Mouse (Mus musculus): ENCODE measurements around the gene Galnt9.

Gene Galnt9

DNA sequence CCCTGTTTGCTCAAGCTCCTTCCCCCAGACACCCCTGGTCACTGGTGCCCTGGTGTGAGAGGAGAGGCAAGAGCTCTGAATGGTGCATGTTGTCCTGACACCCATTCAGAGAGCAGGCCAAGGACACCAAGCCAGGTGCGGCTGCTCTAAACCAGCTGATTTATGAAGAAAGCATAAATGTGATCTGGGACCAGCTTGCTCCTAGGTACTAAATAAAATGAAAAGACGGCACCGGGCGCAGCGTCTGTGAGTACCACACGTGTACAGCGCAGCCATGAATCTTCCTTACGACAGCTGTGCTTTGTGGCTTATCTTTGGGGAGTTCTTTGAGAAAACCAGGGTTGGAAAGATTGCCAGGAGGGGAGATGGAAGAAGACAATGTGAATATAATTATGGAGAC lies 8.2 kb upstream of the Galnt9 start:
- DNase-seq (ENCODE audit: low read depth, low spot score) = no peak

DNA sequence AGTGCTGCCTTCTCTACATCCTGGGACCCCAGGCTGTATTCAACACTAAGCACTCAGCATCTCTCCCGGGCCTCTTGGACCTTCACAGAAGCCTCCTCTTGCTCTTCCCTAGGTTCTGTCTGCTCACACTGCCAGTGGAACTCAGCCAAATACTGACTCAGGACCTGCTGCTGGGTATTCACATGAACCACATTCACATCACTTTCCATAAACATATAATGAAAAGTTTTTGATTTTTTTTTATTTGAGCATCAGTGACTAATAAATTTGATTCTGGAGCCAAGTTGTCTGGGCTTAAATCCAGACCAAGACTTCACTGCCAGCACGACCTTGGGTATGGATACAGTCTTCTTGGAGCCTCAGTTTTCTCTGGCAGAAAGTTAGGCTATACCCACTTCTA lies 3.2 kb upstream of the Galnt9 start:
- DNase-seq (ENCODE audit: low read depth, low spot score) = no peak

- DNase-seq (ENCODE audit: low read depth, low spot score) = no peak
These were observed 2.7 kb upstream of the Galnt9 start for GRCm38 (mm10) chr5:110541456-110541855.

DNA sequence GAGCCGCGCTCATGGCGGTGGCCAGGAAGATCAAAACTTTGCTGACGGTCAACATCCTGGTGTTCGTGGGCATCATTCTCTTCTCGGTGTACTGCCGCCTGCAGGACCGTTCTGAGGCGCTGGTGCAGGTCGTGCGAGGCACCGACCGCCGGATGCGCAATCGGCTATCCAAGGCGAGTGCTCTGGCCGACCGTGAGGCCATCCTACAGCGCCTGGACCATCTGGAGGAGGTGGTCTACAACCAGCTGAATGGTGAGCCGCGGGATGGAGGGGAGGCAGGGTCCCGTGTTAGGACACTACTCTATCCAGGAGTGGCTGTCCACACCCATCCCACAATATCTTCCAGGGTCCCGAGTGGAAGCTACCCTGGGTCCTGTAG lies 525 bp downstream of the Galnt9 start:
- no peak for DNase-seq (ENCODE audit: low read depth, low spot score)

DNA sequence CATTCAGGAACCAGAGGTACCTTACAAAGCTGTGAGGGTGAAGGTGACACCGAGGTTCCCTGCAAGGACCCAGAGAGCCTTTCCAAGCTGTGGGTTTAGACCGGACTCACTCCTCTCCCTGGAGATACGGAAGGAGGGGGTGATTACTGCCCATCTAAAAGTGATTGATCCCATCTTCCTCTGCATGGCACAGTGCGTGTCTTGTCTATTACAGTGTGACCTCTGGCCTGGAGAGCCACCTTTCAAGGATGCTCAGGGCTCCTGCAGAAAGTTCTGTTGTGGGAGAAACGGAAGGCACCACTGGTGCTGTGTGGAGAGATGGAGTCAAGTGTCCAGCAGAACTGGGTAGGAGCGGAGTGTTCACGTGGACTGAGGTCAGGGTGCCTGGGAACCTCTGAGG lies 1.2 kb downstream of the Galnt9 start:
- DNase-seq (ENCODE audit: low read depth, low spot score) = no peak

- DNase-seq (ENCODE audit: low read depth, low spot score) = no peak
These were observed 2.0 kb downstream of the Galnt9 start for GRCm38 (mm10) chr5:110546136-110546535.

- DNase-seq (ENCODE audit: low read depth, low spot score) = no peak
These were observed 2.7 kb downstream of the Galnt9 start for GRCm38 (mm10) chr5:110546726-110547406.

DNA sequence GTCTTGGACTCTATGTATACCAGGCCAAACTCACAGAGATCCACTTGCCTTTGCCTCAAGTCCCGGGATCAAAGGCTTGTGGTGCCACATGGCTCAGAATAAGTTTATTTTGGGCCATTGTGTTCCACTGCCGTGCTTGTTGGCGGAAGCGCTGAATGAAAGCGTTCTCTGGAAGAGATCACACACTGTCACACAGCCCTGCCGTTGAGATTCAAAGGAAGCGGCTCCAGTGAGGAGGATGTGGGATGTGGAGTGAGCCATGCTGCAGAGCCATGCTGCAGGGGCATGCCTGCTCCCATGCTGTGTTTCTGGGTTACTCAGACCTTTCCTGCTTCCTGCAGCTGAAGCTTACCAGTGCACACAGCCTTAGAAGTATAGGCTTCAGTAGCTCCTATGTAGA lies 4.3 kb downstream of the Galnt9 start:
- no peak for DNase-seq (ENCODE audit: low read depth, low spot score)

DNA sequence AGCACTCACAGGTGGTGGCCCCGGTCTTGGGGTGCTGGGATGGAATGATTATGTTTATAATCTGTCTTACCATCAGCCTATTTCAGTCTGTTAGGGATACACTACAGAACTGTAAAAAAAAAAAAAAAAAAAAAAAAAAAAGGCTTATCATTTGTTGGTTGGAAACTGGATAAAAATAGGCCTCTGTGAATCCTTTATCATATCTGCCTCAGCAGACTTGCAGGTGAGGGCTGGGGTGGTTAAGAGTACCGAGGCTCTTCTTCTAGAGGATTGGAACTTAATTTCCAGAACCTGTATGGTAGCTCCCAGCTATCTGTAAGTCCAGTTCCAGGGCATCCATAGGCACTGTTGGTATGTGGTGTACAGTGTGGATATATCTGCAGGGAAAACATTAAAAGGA lies 6.0 kb downstream of the Galnt9 start:
- DNase-seq (ENCODE audit: low read depth, low spot score) = no peak

DNA sequence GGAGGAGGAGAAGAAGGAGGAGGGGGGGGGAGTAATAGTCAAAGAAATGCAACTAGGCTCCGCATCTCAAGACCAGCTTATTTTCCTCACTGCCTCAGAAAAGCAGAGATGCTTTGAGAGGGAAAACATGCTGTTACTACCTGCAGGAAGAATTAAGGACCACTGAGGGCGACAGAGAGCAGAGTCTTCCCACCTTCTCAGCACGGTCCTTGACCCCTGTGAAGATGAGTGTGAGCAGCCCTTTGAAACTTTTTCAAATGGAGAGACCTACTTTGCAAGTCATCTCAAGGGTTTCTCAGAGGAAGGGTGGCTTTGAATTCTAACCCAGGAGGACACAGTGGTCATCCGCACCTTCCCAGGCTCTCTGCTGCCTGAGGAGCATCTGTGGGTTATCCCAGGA lies 6.7 kb downstream of the Galnt9 start:
- peak; percentile 44 for DNase-seq (ENCODE audit: low read depth, low spot score)

- no peak for DNase-seq (ENCODE audit: low read depth, low spot score)
These were observed 7.8 kb downstream of the Galnt9 start for GRCm38 (mm10) chr5:110552005-110552404.

GRCm38 (mm10) chr5:110553315-110553714 lies 9.2 kb downstream of the Galnt9 start:
- no peak for DNase-seq (ENCODE audit: low read depth, low spot score)

DNA sequence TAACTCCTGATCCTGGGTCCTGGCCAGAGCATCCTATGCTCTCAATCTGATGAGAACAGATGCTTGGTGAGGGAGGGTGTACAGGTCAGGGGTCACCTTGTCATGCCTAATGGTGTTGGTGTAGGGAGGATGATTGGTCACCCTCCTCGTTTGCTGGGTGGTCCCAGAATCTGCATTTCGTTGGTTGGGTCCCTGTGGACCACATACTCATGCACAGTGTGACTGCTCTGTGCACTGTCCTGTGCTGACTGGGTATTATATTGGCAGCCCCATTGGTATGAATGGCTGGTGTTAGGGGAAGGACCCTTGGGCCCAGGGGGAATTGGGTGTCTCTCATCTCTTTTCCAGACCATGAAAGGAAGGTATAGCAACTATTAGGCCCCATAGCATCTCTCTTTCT lies 11.0 kb downstream of the Galnt9 start:
- no peak for DNase-seq (ENCODE audit: low read depth, low spot score)

DNA sequence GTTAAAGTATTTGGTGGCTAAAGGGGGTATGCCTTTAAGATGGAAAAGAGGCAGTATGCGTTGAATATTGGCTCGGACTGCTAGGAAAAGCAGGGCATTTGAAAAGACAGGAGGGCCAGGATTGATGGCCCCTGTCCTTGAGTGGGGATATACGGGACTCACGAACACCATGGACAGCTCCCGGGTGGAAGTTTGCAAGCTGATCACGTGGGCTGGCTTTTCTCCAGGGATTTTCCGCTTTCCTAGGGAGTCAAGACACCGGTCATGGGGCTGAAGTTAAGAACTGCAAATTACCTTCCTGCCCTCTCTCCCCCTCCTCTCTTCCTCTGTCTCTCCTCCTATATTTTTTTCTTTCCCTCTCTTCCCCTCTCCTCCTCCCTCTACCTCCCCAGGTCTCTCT lies 14.2 kb downstream of the Galnt9 start:
- peak; percentile 78 for DNase-seq (ENCODE audit: low read depth, low spot score)

DNA sequence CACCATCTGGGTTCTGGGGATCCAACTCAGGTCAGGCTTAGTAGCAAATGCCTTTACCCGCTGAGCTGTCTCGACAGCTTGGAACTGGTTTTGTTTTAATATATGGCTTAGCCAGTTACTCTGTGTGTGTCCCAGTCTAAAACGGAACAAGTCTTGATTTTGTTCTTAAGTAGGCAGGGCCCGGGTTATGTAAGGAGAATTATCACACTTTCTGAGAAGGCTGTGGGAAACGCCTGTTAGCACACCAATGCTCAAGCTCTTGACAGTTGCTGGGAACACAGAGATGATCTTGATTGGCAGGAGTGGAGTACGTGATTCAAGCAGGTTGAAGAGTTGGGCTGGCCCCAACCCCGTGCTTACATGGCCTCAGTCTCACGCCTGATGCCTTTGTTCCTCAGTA lies 15.5 kb downstream of the Galnt9 start:
- no peak for DNase-seq (ENCODE audit: low read depth, low spot score)

GRCm38 (mm10) chr5:110562741-110563326 lies 18.7 kb downstream of the Galnt9 start:
- no peak for DNase-seq (ENCODE audit: low read depth, low spot score)

DNA sequence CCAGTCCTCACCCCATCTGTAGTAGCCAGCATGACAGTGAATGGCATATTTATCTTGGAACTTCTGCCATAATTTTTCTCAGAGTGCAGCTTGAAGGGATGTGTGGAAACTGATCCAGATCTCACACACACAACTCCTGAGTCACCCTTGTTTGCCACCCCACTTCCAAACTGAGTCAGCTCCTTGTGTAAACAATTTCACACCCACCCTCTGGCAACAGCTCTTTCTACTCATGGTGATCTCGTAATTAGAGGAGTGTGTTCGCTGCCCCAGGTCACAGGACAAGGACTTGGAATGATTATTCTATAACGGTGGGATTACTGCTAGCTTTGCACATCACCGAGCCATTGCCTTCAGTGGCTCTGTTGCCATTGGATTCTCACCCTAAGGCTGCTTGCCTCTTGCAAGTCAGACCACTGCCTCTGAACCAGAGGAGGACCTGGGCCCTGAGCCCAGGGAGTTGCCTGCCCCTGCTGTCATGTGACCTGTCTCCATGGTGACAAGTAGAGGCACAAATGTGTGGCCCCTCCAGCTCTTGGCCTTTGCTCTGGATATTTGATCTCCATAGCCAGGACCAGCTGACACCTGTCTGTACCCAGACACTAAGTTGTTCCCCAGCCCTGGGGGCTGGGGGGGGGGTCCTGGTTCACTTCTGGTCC lies 21.0 kb downstream of the Galnt9 start:
- DNase-seq (ENCODE audit: low read depth, low spot score) = peak; percentile 11

GRCm38 (mm10) chr5:110567547-110567946 lies 23.4 kb downstream of the Galnt9 start:
- no peak for DNase-seq (ENCODE audit: low read depth, low spot score)

GRCm38 (mm10) chr5:110574888-110575287 lies 30.7 kb downstream of the Galnt9 start:
- no peak for DNase-seq (ENCODE audit: low read depth, low spot score)

- no peak for DNase-seq (ENCODE audit: low read depth, low spot score)
These were observed 35.1 kb downstream of the Galnt9 start for GRCm38 (mm10) chr5:110579296-110579695.

DNA sequence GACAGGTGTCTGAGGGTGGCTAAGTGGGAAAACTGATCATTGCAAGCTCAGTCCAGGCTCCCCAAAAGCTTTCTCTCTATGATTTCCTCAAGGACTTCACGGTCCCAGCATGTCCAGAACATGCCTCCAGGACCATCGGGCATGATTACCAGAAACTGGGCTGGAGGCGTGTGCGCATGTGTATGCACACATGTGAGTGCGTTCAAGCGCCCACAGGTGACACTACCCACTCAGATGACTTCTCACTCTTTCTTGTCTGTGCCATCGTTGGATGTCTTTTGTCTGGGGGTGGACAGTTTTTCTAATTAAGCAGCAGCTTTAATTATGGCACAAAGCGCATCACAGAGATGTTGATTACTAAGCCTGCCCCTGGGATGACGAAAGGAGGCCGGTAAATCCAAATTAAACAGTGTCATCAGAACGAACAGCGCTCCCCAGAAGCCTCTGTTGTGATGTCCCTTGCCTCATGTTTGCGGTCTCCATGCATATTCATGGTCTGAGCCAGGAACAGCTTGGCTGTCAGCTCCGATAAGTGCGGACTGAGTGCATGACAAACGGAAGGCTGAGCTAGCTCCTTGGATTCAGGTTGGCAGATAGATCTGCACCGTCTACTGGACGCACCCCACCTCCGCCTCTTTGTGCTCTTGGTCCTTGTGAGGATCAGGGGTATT lies 36.5 kb downstream of the Galnt9 start:
- DNase-seq (ENCODE audit: low read depth, low spot score) = no peak

DNA sequence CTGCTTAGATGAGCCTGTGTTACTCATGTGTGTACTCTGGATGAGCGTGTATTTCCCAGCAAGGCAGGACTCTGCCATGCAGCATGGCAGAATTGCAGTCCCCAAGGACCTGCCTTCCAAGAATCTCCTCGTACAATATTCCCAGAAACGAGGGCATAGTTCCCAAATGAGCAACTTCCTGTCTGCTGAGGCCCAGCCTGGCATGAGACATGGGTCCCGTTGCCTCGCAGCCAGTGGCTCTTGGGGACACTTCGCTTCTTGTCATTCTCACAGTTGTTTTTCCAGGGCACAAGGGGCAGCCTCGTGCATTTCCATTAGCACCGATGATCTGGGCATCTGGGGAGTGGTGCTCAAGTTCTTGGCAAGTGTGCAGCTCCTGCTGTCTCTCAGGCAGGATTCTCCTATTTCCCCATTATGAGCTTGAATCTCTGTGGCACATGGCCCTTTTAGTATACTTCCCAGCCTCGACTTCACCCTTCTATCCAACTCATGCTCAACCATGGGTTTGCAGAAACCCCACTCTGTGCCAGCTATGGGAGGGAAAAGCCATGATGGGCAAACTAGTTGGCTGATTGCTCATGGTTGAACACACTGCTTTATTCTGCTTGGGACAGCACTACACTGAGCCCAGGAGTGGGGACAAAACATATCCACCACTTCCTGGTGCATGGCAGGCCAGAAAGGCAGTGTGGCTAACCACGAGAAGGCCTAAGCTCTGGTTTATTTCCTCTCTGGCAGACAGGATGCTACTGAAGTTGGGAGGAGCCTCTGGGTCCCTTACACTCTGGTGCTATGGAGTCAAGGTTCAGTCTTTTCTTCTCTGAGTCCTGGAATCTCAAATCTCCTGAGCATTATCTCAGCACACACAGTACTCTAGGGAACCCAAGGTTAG lies 38.7 kb downstream of the Galnt9 start:
- no peak for DNase-seq (ENCODE audit: low read depth, low spot score)

Measured in ZHBTc4 (cell line).